Mouse (Mus musculus) kidney, postnatal 10 days (tissue): ENCODE measurements around the gene Ndufa5.
A peak's percentile ranks its signal among the peaks of the same experiment; 100 is the strongest.

Experiments
- DNase-seq: peaks from one replicate; pipeline ENCODE4 v3.0.0; 2021; ENCODE audit warnings: mixed read lengths

The Ndufa5 gene

GRCm38 (mm10) chr6:24514552-24515284, 13.1 kb downstream of the Ndufa5 start, which contains the start of gene Iqub:
Gene Iqub (minus strand): TSS chr6:24515067.
- DNase-seq, result peak; percentile 72

GRCm38 (mm10) chr6:24504141-24504540, 23.7 kb downstream of the Ndufa5 start:
- DNase-seq, result no peak

- no peak for DNase-seq
Observed at GRCm38 (mm10) chr6:24490341-24490740, 37.5 kb downstream of the Ndufa5 start.

DNA sequence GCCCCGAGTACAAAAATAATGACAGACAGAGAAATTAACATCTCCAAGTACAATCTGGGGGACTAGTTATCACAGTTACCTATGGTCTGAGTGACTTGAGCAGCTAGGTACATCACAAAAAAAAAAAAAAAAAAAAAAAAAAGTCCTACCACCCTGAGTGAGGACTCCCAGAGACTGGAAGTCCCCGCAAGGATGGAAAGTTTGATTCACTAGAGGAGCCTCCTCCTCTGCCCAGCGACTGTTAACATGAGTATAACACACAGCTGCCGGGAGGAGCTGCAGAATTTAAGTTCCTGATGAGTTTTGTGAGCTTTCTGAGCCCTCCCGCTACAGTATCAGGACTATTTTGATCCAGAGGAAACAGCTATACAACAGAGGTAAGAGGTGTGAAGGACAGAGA, 41.3 kb downstream of the Ndufa5 start:
- DNase-seq, result no peak

DNA sequence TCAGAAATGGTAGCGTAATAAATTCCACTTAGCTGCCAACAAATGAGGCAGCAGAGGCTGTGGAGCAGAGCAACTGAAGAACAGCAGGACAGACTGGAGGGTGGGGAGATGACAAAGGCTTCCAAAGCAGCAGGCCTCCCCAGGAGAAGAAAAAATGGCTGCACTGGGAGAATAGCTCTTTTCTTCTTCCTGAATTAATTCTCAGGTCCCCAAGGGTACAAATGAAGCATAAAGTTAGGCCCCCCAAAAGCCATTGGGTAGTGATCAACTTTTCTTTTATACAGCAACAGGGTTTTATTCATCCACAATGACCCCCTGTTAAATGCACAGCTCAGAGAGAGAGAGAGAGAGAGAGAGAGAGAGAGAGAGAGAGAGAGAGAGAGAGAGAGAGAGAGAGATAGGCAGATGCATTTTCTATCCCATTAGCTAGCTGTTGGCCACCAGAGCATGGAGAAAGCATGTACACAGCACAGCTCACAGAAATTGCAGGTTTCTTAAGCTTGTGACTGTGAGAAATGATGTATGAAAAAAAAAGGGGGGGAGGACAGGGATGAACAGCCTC, 57.2 kb downstream of the Ndufa5 start:
- no peak for DNase-seq

DNA sequence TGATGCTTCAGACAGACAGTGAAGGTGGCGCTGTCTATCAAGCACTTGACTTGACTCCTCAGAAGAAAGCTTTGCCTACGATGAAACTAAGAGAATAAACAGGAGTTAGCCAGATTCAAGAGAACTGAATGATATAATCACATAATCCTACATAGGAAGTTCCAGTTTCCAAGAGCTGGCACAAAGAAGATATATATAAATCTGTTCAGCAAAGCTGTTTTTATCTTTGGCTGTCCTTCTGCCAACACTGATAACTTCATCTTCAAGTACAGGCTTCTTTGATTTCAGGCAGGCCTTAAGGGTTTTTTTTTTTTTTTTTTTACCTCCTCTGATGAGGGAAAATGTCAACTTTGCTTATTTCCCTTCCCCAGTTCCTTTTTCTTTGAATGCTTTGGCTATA, 57.7 kb downstream of the Ndufa5 start:
- no peak for DNase-seq
